Mouse (Mus musculus): Measurements from ENCODE around the gene Rsph3a. TPM values are rescaled to one million over a fixed set of nuclear protein-coding genes. Genes with fewer than 3 reads are reported as not detected.
"Not testable (repeated sequence)": the region's sequence is repeated elsewhere in the genome, so short reads cannot be mapped to it uniquely, and the experiment has no call there.

Gene Rsph3a
- polyA plus RNA-seq, 1 experiment from 2014 or later, result 14.3 TPM

- H3K4me1 ChIP-seq (ENCODE audit: control insufficient read depth, low read depth, low read length); H3K4me3 ChIP-seq (ENCODE audit: low read depth, low read length); H3K27ac ChIP-seq (ENCODE audit: low read length); H3K9me3 ChIP-seq (replicated peaks; ENCODE audit: control insufficient read depth, low read length); H3K9ac ChIP-seq (ENCODE audit: low read depth, low read length); H3K4me2 ChIP-seq (ENCODE audit: low read depth, low read length); H3K27me3 ChIP-seq (ENCODE audit: control insufficient read depth, insufficient read depth, low read depth, low read length); H3K36me3 ChIP-seq (ENCODE audit: control insufficient read depth, insufficient read depth); ATAC-seq (ENCODE audit: low read depth): not testable (repeated sequence)
- WGBS (ENCODE audit: insufficient replicate concordance), result no CpG with 5 or more reads among the region's 4 CpGs
Observed at GRCm38 (mm10) chr17:7951333-7951732, 5.9 kb downstream of the Rsph3a start.

DNA sequence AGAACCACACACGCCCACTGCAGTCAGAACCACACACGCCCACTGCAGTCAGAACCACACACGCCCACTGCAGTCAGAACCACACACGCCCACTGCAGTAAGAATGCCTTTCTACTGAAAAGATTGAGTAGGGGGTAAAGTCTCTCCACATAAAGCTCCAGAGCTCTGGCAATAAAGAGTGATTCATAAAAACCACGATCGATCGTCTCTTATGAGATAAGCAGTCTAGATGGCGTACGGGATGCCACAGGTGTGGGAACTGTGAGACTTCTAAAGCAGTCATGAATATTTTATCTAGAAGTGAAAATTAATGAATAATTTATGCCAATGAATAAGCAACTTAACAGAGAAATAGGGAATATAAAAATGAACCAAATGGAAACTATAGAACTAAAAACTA lies 11.8 kb downstream of the Rsph3a start:
- H3K4me3 ChIP-seq (ENCODE audit: low read depth, low read length); H3K27me3 ChIP-seq (ENCODE audit: control insufficient read depth, insufficient read depth, low read depth, low read length); H3K4me2 ChIP-seq (ENCODE audit: low read depth, low read length); ATAC-seq (ENCODE audit: low read depth); H3K36me3 ChIP-seq (ENCODE audit: control insufficient read depth, insufficient read depth); H3K9ac ChIP-seq (ENCODE audit: low read depth, low read length); H3K27ac ChIP-seq (ENCODE audit: low read length); H3K4me1 ChIP-seq (ENCODE audit: control insufficient read depth, low read depth, low read length); H3K9me3 ChIP-seq (replicated peaks; ENCODE audit: control insufficient read depth, low read length): not testable (repeated sequence)
- 82% methylated on average over 8 of the region's 9 CpGs for WGBS (ENCODE audit: insufficient replicate concordance)

- peak; percentile 82 for ATAC-seq (ENCODE audit: low read depth)
- not testable (repeated sequence) for H3K27ac ChIP-seq (ENCODE audit: low read length); H3K27me3 ChIP-seq (ENCODE audit: control insufficient read depth, insufficient read depth, low read depth, low read length); H3K4me3 ChIP-seq (ENCODE audit: low read depth, low read length); H3K36me3 ChIP-seq (ENCODE audit: control insufficient read depth, insufficient read depth); H3K4me2 ChIP-seq (ENCODE audit: low read depth, low read length); H3K4me1 ChIP-seq (ENCODE audit: control insufficient read depth, low read depth, low read length); H3K9ac ChIP-seq (ENCODE audit: low read depth, low read length); H3K9me3 ChIP-seq (replicated peaks; ENCODE audit: control insufficient read depth, low read length)
- 17% methylated on average over 4 of the region's 4 CpGs for WGBS (ENCODE audit: insufficient replicate concordance)
Observed at GRCm38 (mm10) chr17:7963333-7963732, 17.9 kb downstream of the Rsph3a start.

- not testable (repeated sequence) for H3K27ac ChIP-seq (ENCODE audit: low read length); H3K4me1 ChIP-seq (ENCODE audit: control insufficient read depth, low read depth, low read length); H3K4me3 ChIP-seq (ENCODE audit: low read depth, low read length); ATAC-seq (ENCODE audit: low read depth); H3K36me3 ChIP-seq (ENCODE audit: control insufficient read depth, insufficient read depth); H3K9ac ChIP-seq (ENCODE audit: low read depth, low read length); H3K9me3 ChIP-seq (replicated peaks; ENCODE audit: control insufficient read depth, low read length); H3K27me3 ChIP-seq (ENCODE audit: control insufficient read depth, insufficient read depth, low read depth, low read length); H3K4me2 ChIP-seq (ENCODE audit: low read depth, low read length)
- WGBS (ENCODE audit: insufficient replicate concordance), result 35% methylated on average over 2 of the region's 2 CpGs
Observed at GRCm38 (mm10) chr17:7964398-7964797, 19.0 kb downstream of the Rsph3a start.

- H3K9me3 ChIP-seq (replicated peaks; ENCODE audit: control insufficient read depth, low read length); H3K4me1 ChIP-seq (ENCODE audit: control insufficient read depth, low read depth, low read length); H3K9ac ChIP-seq (ENCODE audit: low read depth, low read length); H3K27me3 ChIP-seq (ENCODE audit: control insufficient read depth, insufficient read depth, low read depth, low read length); H3K4me2 ChIP-seq (ENCODE audit: low read depth, low read length); ATAC-seq (ENCODE audit: low read depth); H3K36me3 ChIP-seq (ENCODE audit: control insufficient read depth, insufficient read depth); H3K4me3 ChIP-seq (ENCODE audit: low read depth, low read length); H3K27ac ChIP-seq (ENCODE audit: low read length): not testable (repeated sequence)
- 79% methylated on average over 3 of the region's 5 CpGs for WGBS (ENCODE audit: insufficient replicate concordance)
Observed at GRCm38 (mm10) chr17:7968490-7968889, 23.1 kb downstream of the Rsph3a start.

DNA sequence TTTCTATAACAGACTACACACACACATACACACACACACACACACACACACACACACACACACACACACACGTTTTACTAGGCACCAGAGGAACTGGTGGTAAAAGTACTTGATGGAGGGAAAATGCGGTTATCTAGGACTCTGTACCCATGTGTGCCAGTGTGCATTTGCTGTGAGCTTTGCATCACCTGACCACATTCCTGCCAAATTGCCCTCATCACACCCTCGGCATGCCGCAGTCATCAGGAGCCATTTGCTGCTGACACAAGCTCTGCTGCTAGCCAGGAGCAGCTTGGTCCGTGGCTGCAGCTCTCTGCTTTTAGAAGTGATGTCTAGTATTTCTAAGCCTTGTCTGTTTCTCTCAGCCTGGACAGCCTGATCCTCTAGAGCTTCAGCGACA lies 24.4 kb downstream of the Rsph3a start:
- not testable (repeated sequence) for ATAC-seq (ENCODE audit: low read depth); H3K27ac ChIP-seq (ENCODE audit: low read length); H3K27me3 ChIP-seq (ENCODE audit: control insufficient read depth, insufficient read depth, low read depth, low read length); H3K4me2 ChIP-seq (ENCODE audit: low read depth, low read length); H3K9me3 ChIP-seq (replicated peaks; ENCODE audit: control insufficient read depth, low read length); H3K4me3 ChIP-seq (ENCODE audit: low read depth, low read length); H3K9ac ChIP-seq (ENCODE audit: low read depth, low read length); H3K36me3 ChIP-seq (ENCODE audit: control insufficient read depth, insufficient read depth); H3K4me1 ChIP-seq (ENCODE audit: control insufficient read depth, low read depth, low read length)
- 74% methylated on average over 2 of the region's 6 CpGs for WGBS (ENCODE audit: insufficient replicate concordance)

DNA sequence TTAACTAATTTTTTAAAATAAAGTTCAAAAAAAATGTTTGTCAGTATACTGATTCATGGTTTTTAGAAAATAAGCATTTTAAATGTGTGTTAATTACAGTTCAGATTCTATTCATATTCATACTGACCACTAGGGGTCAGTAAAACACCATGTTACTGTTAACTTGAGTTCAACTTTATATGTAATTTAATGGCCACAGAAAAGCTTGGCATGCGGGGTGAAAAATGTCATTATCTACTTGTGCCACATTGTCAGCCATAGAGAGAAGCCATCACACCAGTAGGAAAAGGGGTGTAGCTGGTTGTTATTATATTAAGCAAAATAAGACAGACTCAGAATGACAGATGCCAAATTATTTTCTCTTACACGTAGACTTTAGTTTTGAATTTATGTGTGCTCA lies 38.1 kb downstream of the Rsph3a start:
- not testable (repeated sequence) for H3K27me3 ChIP-seq (ENCODE audit: control insufficient read depth, insufficient read depth, low read depth, low read length); H3K9ac ChIP-seq (ENCODE audit: low read depth, low read length); H3K4me2 ChIP-seq (ENCODE audit: low read depth, low read length); H3K4me3 ChIP-seq (ENCODE audit: low read depth, low read length); H3K27ac ChIP-seq (ENCODE audit: low read length); H3K4me1 ChIP-seq (ENCODE audit: control insufficient read depth, low read depth, low read length); H3K36me3 ChIP-seq (ENCODE audit: control insufficient read depth, insufficient read depth); H3K9me3 ChIP-seq (replicated peaks; ENCODE audit: control insufficient read depth, low read length); ATAC-seq (ENCODE audit: low read depth)
- 76% methylated on average over 1 of the region's 2 CpGs for WGBS (ENCODE audit: insufficient replicate concordance)

DNA sequence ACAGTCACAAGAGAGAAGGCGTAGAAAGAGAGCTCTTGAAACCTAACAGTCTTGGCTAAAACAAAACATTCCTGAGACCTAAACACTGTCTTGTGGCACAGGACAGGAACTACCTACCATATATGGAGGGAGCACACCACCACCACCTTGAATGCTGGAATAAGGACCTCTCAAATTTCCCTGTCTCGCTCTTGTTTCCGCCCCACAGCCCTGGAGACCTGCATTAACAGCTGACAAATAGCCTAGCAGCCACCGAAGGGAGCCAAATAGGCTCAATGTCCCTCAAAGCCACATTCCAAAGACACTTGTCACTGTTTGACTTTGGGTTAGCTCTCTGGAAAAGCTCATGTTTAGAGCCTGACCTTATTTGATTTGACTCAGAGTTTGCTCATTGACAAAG lies 40.2 kb downstream of the Rsph3a start:
- not testable (repeated sequence) for H3K9me3 ChIP-seq (replicated peaks; ENCODE audit: control insufficient read depth, low read length); H3K4me3 ChIP-seq (ENCODE audit: low read depth, low read length); H3K36me3 ChIP-seq (ENCODE audit: control insufficient read depth, insufficient read depth); H3K27ac ChIP-seq (ENCODE audit: low read length); H3K9ac ChIP-seq (ENCODE audit: low read depth, low read length); H3K4me1 ChIP-seq (ENCODE audit: control insufficient read depth, low read depth, low read length); H3K4me2 ChIP-seq (ENCODE audit: low read depth, low read length); H3K27me3 ChIP-seq (ENCODE audit: control insufficient read depth, insufficient read depth, low read depth, low read length)
- peak; percentile 16; the same call in 1 of the 2 replicates for ATAC-seq (ENCODE audit: low read depth)
- WGBS (ENCODE audit: insufficient replicate concordance), result 60% methylated on average over 4 of the region's 4 CpGs

- not testable (repeated sequence) for H3K36me3 ChIP-seq (ENCODE audit: control insufficient read depth, insufficient read depth); H3K9me3 ChIP-seq (replicated peaks; ENCODE audit: control insufficient read depth, low read length); H3K9ac ChIP-seq (ENCODE audit: low read depth, low read length); H3K4me2 ChIP-seq (ENCODE audit: low read depth, low read length); ATAC-seq (ENCODE audit: low read depth); H3K4me3 ChIP-seq (ENCODE audit: low read depth, low read length); H3K27ac ChIP-seq (ENCODE audit: low read length); H3K4me1 ChIP-seq (ENCODE audit: control insufficient read depth, low read depth, low read length); H3K27me3 ChIP-seq (ENCODE audit: control insufficient read depth, insufficient read depth, low read depth, low read length)
- WGBS (ENCODE audit: insufficient replicate concordance), result 39% methylated on average over 7 of the region's 7 CpGs
Observed at GRCm38 (mm10) chr17:7987038-7987437, 41.6 kb downstream of the Rsph3a start.

DNA sequence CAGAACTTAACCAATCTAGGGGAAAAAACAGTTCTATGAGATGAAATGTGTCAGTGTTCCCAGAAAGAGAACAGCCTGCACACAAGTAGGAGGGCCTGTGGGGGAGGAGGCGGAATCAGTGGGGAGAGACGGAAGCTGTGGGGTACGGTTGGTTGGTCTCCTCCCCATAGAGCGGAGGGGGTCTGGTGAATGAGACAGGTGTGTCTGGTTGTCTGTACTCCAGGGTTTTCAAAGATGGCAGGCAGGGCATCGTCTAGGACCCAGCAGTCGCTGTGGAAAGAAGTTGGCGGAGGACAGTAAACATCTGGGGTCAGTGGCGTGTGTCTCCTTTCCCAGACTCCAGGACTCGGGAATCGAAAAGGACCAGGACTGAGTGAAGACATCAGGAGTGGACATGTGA lies 57.8 kb downstream of the Rsph3a start:
- 70% methylated on average over 10 of the region's 10 CpGs for WGBS (ENCODE audit: insufficient replicate concordance)

More for the DNA sequence above, 57.8 kb downstream of the Rsph3a start:
- not testable (repeated sequence) for H3K9ac ChIP-seq (ENCODE audit: low read depth, low read length); H3K9me3 ChIP-seq (replicated peaks; ENCODE audit: control insufficient read depth, low read length); H3K4me3 ChIP-seq (ENCODE audit: low read depth, low read length); ATAC-seq (ENCODE audit: low read depth); H3K27me3 ChIP-seq (ENCODE audit: control insufficient read depth, insufficient read depth, low read depth, low read length); H3K36me3 ChIP-seq (ENCODE audit: control insufficient read depth, insufficient read depth); H3K27ac ChIP-seq (ENCODE audit: low read length); H3K4me2 ChIP-seq (ENCODE audit: low read depth, low read length); H3K4me1 ChIP-seq (ENCODE audit: control insufficient read depth, low read depth, low read length)
